Mouse (Mus musculus): ENCODE results near the gene Slc16a14. TPM values are rescaled to one million over a fixed set of nuclear protein-coding genes. Genes with fewer than 3 reads are reported as not detected.

Gene Slc16a14
- total and polyA plus RNA-seq, 2 experiments from 2014 or later = 16.2 to 20.3 TPM

DNA sequence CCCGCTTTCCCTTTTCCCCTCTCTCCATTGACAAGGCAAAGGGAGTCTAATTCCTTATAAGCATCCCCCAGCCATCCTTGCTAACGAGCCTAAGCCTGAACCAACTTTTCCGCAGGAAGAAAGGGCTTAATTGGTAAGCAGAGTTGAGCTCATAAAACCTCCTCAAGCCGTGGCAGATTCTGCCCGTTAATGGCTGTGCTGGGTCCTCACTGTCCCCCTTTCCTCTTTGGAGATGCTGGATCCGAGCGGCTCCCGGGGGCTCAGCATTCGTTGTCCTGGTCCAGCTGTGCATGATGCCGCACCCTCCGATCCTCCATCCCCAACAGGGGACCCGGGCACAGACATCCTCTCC lies 807 bp downstream of the Slc16a14 start:
- Histone ChIP-seq H3K27ac (peak overlapping the region; percentile 95), H3K9me3 (ENCODE audit: low read length) (no peaks in the 10 kb centered on the region), H3K4me3 (ENCODE audit: low read length) (peak overlapping the region; percentile 47), H3K4me2 (ENCODE audit: low read depth, low read length) (peak overlapping the region; percentile 65), H3K27me3 (ENCODE audit: insufficient read depth, low read length) (no peaks in the 10 kb centered on the region), H3K36me3 (ENCODE audit: insufficient read depth, low read length) (no peaks in the 10 kb centered on the region; the same call in 1 of the 2 replicates), H3K9ac (replicated peaks; ENCODE audit: low read length) (peak overlapping the region; percentile 88), H3K4me1 (ENCODE audit: insufficient read depth, low read length) (no peaks in the 10 kb centered on the region)
- no peak for ATAC-seq
- DNase-seq (ENCODE audit: low spot score) = peak; percentile 43
- no peak for TF ChIP-seq CTCF (IDR thresholded peaks at IDR 0.05; ENCODE audit: low read depth)
- WGBS = 0% methylated on average over 12 of the region's 12 CpGs

DNA sequence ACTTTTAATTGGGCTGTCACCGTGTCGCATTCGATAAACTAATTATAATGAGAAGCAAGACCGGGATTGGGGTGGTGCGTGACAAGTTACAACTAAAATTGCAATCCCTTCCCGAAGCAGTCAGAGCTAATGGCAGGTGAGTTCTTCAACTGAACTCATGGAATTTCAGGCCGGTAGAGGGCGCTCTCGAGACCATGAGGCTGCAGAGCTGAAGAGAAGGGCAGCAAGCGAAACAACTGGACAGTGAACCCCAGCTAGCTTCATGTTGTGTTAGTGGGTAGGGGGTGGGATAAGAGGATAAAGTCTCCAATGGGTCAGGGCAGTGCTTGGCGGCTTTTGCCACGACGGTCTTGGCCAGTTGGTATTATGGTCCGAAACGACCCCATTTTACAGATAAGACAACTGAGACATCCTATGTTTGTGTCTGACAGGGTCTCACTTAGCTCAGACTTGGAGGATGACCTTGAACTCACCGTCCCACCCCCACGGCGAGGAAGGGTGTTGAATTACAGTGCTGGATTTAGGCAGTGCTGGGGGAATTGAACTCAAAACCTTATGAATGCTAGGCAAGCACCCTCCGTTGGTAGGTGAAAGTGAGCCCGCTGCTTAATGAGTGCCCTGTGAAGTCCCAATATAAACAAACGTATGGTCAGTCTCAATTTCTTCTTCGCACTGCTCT lies 1.3 kb downstream of the Slc16a14 start:
- peak overlapping the region; percentile 65 for H3K4me2 ChIP-seq (ENCODE audit: low read depth, low read length)
- TF ChIP-seq CTCF (IDR thresholded peaks at IDR 0.05; ENCODE audit: low read depth) = peak; percentile 87
- H3K4me1 ChIP-seq (ENCODE audit: insufficient read depth, low read length) = no peaks in the 10 kb centered on the region
- H3K27ac ChIP-seq = peak overlapping the region; percentile 95
- H3K9me3 ChIP-seq (ENCODE audit: low read length) = no peaks in the 10 kb centered on the region
- 11% methylated on average over 22 of the region's 22 CpGs for WGBS
- H3K9ac ChIP-seq (replicated peaks; ENCODE audit: low read length) = peak overlapping the region; percentile 88
- ATAC-seq (peak; percentile 4; the same call in 1 of the 2 replicates), DNase-seq (ENCODE audit: low spot score) (peak; percentile 88)
- no peaks in the 10 kb centered on the region for H3K27me3 ChIP-seq (ENCODE audit: insufficient read depth, low read length)
- H3K36me3 ChIP-seq (ENCODE audit: insufficient read depth, low read length) = no peaks in the 10 kb centered on the region; the same call in 1 of the 2 replicates
- H3K4me3 ChIP-seq (ENCODE audit: low read length) = peak overlapping the region; percentile 47

DNA sequence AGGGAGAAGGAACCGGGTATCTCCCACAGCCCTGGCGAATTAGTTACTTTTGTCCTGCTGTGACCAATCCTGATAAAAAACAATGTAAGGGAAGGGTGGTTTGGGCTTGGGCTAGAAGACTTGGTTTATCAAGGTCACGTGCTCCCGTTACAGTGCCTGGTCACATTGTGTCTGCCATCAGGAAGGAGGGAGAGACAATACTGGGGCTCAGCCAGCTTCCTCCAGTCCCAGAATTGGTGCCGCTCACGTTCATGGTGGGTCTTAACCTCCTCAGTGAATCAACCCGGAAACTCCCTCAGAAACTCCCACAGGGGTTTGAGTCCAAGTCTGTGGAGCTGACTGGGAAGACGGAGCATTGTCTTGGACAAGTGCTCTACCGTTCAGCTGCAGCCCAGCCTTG lies 9.3 kb downstream of the Slc16a14 start:
- no peak overlapping the region for H3K27ac ChIP-seq
- H3K9ac ChIP-seq (replicated peaks; ENCODE audit: low read length) = no peak overlapping the region
- no peaks in the 10 kb centered on the region; the same call in 1 of the 2 replicates for H3K36me3 ChIP-seq (ENCODE audit: insufficient read depth, low read length)
- no peak for DNase-seq (ENCODE audit: low spot score)
- no peak overlapping the region for H3K4me2 ChIP-seq (ENCODE audit: low read depth, low read length)
- H3K27me3 ChIP-seq (ENCODE audit: insufficient read depth, low read length) = no peaks in the 10 kb centered on the region
- ATAC-seq = no peak
- no peak for TF ChIP-seq CTCF (IDR thresholded peaks at IDR 0.05; ENCODE audit: low read depth)
- H3K4me3 ChIP-seq (ENCODE audit: low read length) = no peak overlapping the region
- no peaks in the 10 kb centered on the region for H3K4me1 ChIP-seq (ENCODE audit: insufficient read depth, low read length)
- H3K9me3 ChIP-seq (ENCODE audit: low read length) = no peaks in the 10 kb centered on the region
- 75% methylated on average over 9 of the region's 9 CpGs for WGBS

DNA sequence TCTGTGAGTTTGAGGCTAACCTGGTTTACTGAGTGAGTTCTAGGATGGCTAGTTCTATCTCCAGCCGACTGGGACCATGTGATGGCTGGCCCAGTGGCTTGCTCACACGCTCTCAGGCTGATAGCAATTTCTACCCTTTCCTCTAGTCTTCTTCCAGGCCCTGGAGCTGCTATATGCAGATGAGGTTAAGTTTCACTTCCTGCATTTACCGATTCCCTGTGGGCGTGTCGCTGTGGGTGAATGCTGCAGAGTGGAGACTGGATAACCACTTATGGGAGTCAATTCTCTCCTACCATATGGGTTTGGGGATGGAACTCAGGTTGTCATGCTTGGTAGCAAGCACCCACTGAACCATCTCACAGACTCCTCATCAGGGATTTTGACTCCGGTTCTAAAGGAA lies 10.8 kb downstream of the Slc16a14 start:
- WGBS = 84% methylated on average over 6 of the region's 6 CpGs

GRCm38 (mm10) chr1:84923432-84923831 lies 11.5 kb downstream of the Slc16a14 start:
- no peak overlapping the region for H3K27ac ChIP-seq
- H3K4me3 ChIP-seq (ENCODE audit: low read length) = no peak overlapping the region
- no peak for TF ChIP-seq CTCF (IDR thresholded peaks at IDR 0.05; ENCODE audit: low read depth)
- 84% methylated on average over 2 of the region's 2 CpGs for WGBS
- no peaks in the 10 kb centered on the region for H3K36me3 ChIP-seq (ENCODE audit: insufficient read depth, low read length)
- no peak overlapping the region for H3K9ac ChIP-seq (replicated peaks; ENCODE audit: low read length)
- H3K4me2 ChIP-seq (ENCODE audit: low read depth, low read length) = no peak overlapping the region
- ATAC-seq = no peak
- no peaks in the 10 kb centered on the region for H3K9me3 ChIP-seq (ENCODE audit: low read length)
- no peak for DNase-seq (ENCODE audit: low spot score)
- H3K4me1 ChIP-seq (ENCODE audit: insufficient read depth, low read length) = no peaks in the 10 kb centered on the region
- H3K27me3 ChIP-seq (ENCODE audit: insufficient read depth, low read length) = no peaks in the 10 kb centered on the region

More for the DNA sequence above, 10.8 kb downstream of the Slc16a14 start:
- ATAC-seq (no peak), DNase-seq (ENCODE audit: low spot score) (no peak)
- no peak overlapping the region for H3K9ac ChIP-seq (replicated peaks; ENCODE audit: low read length)
- no peaks in the 10 kb centered on the region for H3K4me1 ChIP-seq (ENCODE audit: insufficient read depth, low read length)
- TF ChIP-seq CTCF (IDR thresholded peaks at IDR 0.05; ENCODE audit: low read depth) = no peak
- H3K27ac ChIP-seq = no peak overlapping the region
- no peak overlapping the region for H3K4me2 ChIP-seq (ENCODE audit: low read depth, low read length)
- H3K36me3 ChIP-seq (ENCODE audit: insufficient read depth, low read length) = no peaks in the 10 kb centered on the region; the same call in 1 of the 2 replicates
- no peaks in the 10 kb centered on the region for H3K9me3 ChIP-seq (ENCODE audit: low read length)
- H3K27me3 ChIP-seq (ENCODE audit: insufficient read depth, low read length) = no peaks in the 10 kb centered on the region
- no peak overlapping the region for H3K4me3 ChIP-seq (ENCODE audit: low read length)

GRCm38 (mm10) chr1:84918865-84919264 lies 16.1 kb downstream of the Slc16a14 start:
- DNase-seq (ENCODE audit: low spot score) (no peak), ATAC-seq (no peak)
- H3K9me3 ChIP-seq (ENCODE audit: low read length) = no peaks in the 10 kb centered on the region
- WGBS = 90% methylated on average over 3 of the region's 3 CpGs
- no peaks in the 10 kb centered on the region for H3K27me3 ChIP-seq (ENCODE audit: insufficient read depth, low read length)
- H3K36me3 ChIP-seq (ENCODE audit: insufficient read depth, low read length) = no peaks in the 10 kb centered on the region
- H3K4me2 ChIP-seq (ENCODE audit: low read depth, low read length) = no peak overlapping the region
- TF ChIP-seq CTCF (IDR thresholded peaks at IDR 0.05; ENCODE audit: low read depth) = no peak
- H3K4me3 ChIP-seq (ENCODE audit: low read length) = no peak overlapping the region
- H3K27ac ChIP-seq = no peak overlapping the region
- no peak overlapping the region for H3K9ac ChIP-seq (replicated peaks; ENCODE audit: low read length)
- H3K4me1 ChIP-seq (ENCODE audit: insufficient read depth, low read length) = no peaks in the 10 kb centered on the region

GRCm38 (mm10) chr1:84915010-84915409 lies 19.9 kb downstream of the Slc16a14 start:
- Histone ChIP-seq H3K4me2 (ENCODE audit: low read depth, low read length) (no peak overlapping the region), H3K9me3 (ENCODE audit: low read length) (no peaks in the 10 kb centered on the region), H3K27ac (no peak overlapping the region), H3K27me3 (ENCODE audit: insufficient read depth, low read length) (no peaks in the 10 kb centered on the region), H3K36me3 (ENCODE audit: insufficient read depth, low read length) (no peaks in the 10 kb centered on the region), H3K9ac (replicated peaks; ENCODE audit: low read length) (no peak overlapping the region), H3K4me3 (ENCODE audit: low read length) (no peak overlapping the region), H3K4me1 (ENCODE audit: insufficient read depth, low read length) (no peaks in the 10 kb centered on the region)
- WGBS = 92% methylated on average over 4 of the region's 4 CpGs
- ATAC-seq (no peak), DNase-seq (ENCODE audit: low spot score) (no peak)
- TF ChIP-seq CTCF (IDR thresholded peaks at IDR 0.05; ENCODE audit: low read depth) = no peak

Data from hindbrain, postnatal 0 days (tissue).